Mouse (Mus musculus) cerebral cortex, adult 2 months (tissue): Measurements from ENCODE around the gene Enkd1.

Source experiments
- WGBS: fragments of 180-500 bp; shearing (Covaris S2); methylation state at CpG from one replicate; pipeline ENCODE4 v1.1.7; 2018; 5-methylcytosine and 5-hydroxymethylcytosine counted together

Gene Enkd1

DNA sequence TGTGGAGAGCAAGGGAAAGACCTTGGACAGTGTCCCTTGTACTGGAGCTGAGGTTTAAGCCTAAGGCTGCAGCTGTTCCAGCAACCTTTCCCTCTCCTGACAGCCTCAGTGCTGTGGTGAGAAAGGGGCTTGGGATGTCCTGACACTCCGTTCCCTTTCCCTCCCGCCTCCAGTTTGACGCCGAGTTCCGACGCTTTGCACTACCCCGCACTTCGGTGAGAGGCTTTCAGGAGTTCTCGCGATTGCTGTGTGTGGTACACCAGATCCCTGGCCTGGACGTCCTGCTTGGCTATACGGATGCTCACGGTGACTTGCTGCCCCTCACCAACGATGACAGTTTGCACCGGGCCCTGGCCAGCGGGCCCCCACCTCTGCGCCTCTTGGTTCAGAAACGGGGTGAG lies 6.0 kb downstream of the Enkd1 start:
- 29% methylated on average over 18 of the region's 18 CpGs for WGBS

DNA sequence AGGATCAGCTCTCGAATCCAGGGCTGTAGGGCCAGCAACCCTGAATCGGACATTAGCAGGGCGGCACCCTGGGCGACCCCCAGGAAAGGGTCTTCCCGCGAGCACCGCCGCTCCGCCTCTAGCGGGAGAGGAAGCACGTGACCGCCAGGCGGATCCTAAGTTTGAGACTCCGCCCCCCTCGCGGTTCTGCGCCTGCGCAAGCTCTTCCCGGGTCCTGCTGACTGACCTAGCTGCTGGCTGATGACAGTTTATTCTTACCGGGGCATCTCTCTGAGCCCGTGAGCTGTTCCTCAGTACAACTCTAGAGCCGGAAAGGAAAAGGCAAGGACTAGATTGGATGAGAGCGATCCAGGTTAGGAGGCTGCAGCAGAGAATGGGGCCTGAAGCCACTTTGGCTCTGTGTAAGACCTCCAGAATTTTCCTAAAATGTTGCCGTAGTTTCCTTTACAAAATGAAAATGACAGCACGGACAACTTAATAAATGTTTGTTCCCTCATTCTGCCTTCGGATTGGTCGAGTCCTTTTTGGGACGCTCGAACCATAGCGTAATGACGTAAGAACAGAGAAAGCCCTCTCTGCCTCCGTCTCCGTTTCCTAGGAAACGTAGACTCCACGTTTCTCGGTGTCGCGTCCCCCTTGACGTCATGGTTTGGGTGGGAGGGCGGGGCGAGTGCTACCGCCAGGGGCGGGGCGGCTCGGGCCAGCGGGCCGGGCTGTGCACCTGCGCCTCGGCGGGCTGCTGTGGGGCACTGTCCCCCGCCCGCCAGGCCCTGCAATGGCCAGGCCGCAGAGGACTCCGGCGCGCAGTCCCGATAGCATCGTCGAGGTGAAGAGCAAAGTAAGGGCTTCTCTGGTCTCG lies 6.8 kb downstream of the Enkd1 start, which contains the start of the genes Acd and Pard6a:
Gene Acd (minus strand): TSS at position 137 of the 859 bp plus-strand sequence.
Gene Pard6a (plus strand): TSS at position 183 of the 859 bp plus-strand sequence.
- WGBS = under 1% methylated on average over 60 of the region's 60 CpGs

DNA sequence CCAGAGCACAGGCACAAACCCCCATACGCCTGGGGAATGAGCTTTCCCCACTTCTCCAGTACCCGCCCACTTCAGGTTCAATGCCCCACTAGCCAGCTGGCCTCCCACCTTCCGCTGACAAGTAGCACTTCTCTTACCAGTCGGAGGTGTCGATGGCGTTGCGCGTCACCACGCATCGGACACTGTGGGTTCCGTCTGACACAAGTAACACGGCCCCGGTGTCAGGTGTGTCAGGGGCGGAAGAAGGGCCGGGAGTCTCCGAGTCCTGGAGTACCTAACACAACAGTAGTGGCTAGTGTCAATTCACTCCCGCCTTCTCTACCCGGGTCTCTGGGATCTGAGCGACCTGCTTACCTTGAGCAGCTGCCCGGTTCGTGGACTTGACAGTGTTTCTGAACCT lies 7.4 kb downstream of the Enkd1 start:
- WGBS = under 1% methylated on average over 21 of the region's 21 CpGs

DNA sequence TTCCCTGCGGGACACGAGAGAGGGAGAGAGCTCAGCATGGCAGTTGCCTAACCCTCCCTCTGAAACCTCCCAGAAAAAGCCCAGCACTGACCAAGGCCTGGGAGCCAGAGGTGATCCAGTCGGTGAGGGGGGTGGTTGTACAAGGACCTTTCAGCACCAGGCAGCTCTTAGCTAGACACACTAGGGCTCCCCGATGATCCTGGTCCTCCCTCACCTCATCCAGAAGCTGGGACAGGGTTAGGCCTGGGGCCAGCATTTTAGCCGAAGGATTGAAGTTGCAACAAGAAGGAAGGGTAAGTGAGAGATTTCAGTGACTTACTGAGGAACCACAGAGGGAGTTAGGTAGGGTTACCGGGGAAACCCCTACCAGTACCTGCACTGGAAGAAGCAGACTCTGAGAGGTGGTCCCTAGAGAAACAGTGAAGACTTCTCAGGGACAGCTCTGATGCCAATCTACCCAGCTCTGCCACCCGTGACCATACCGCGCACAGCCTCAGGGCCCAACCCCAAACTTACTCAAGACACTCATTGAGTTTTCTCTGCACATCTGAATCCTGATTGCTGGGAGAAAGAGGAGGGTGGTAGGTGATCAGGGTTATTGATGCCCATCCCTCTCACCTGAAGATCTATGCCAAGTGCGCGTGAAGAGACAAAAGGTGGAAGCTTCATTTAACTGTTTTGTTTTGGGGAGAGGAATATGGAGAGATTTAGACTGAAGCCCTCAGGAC lies 8.4 kb downstream of the Enkd1 start:
- 81% methylated on average over 11 of the region's 11 CpGs for WGBS

DNA sequence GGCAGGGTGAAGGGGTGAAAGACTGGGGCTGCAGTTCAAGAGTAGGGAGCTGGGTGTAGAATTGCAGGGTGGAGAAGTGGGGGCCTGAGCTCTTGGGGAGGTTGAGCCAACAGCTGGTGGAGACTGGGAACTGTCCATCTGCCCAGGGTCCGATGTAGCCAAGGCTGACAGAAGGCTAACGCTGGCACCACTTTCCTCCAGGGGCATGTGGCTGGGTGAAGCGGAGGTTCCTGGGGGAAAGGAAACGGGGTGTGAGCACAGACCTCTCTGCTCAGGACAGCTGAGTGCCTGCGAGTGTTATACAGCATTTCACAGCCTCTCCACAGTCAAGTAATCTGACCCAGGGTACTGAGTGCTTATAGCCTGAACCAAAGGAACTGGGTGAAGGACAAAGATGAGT lies 9.3 kb downstream of the Enkd1 start:
- 72% methylated on average over 5 of the region's 5 CpGs for WGBS

DNA sequence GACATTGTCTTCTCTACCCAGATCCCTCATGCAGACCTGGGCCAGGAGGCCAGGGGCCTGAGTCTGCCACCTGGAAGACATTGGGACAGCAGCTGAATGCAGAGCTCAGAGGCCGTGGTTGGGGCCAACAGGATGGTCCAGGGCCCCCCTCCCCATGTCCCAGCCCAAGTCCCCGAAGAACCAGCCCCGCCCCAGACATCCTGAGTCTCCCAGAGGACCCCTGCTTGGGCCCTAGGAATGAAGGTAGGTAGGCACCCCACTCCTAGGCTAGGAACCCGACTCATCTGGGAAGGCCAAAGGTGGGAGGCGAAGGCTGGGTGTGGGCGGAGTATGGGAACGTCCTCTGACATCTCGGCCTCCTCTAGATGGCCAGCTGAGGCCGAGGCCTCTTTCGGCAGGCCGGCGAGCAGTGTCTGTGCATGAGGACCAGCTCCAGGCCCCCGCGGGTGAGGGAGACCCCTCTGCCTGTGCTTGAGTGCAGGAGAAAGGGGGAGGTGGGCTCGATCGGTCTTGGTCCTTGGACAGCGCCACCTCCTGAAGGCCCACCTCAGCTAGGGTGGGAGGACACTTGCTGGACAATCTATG lies 10.7 kb downstream of the Enkd1 start:
- WGBS = 87% methylated on average over 17 of the region's 17 CpGs

DNA sequence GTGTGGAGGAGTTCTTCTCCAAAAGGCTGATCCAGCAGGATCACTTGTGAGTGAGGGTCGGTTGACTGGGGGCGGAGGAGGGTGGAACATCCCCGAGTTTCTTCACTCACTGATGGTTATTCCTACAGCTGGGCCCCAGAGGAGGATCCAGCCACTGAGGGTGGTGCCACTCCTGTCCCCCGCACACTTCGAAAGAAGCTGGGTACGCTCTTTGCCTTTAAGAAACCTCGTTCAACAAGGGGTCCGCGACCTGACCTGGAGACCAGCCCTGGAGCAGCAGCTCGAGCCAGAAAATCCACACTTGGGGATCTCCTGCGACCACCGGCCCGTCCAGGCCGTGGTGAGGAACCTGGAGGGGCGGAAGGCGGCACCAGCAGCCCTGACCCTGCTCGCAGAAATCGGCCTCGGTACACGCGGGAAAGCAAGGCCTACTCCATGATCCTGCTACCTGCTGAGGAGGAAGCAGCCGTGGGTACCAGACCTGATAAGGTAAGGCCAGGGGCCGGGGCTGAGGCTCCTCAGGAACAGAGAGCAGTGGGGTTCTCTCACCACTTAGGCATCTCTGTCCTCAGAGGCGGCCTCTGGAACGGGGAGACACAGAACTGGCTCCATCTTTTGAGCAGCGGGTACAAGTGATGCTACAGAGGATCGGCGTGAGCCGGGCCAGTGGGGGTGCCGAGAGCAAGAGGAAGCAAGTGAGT lies 12.8 kb downstream of the Enkd1 start:
- 81% methylated on average over 30 of the region's 30 CpGs for WGBS

DNA sequence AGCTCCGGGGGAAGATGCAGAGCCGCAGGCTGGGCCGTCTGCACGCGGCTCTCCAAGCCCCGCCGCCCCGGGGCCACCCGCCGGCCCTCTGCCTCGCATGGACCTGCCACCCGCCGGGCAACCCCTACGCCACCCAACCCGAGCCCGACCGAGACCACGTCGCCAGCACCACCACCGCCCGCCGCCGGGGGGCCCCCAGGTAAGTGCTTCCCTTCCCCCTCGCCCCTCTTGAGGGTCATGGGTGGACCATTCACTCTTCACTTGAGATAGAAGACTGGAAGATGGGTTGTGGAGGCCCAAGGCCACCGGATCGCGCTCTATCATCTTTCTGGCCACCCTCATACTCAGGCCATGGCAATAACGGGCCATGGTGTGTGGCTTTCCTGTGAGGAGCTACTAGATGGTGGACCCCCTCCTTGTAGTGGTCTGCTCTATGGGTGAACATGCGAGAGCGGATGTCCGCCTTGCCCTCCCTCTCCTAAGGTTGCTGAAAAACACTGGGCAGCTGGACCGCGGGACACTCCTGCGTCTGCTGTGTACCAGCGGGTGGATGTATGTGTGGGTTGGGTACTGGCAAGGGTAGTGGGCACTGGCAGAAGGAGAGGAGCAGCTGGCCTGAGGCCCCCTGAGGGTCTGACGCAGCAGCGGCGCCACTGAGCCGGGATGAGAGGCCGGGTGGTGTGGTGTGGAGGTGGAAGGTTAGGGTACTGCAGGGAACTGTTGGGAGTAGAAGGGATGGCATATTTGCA lies 13.8 kb downstream of the Enkd1 start:
- 9% methylated on average over 40 of the region's 40 CpGs for WGBS

DNA sequence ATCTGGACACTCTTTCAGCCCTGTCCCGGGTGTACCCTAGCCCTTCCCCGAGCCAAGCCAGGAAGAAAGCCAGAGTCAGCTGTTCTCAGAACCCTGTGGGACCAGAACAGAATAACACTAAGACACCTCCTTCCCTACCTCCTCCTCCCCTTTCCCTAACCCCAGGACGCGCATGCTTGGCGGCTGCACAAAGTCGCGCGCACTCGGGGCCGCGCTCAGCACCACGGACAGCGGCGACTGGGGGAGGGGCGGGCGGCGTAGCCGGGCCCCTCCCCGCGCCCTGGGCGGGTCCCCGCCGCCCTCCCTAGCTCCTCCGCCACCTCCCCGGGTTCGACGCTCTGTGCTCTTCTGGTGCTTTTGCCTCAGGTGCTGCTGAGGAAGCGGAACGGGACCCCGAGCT lies 14.4 kb downstream of the Enkd1 start:
- 6% methylated on average over 30 of the region's 30 CpGs for WGBS

DNA sequence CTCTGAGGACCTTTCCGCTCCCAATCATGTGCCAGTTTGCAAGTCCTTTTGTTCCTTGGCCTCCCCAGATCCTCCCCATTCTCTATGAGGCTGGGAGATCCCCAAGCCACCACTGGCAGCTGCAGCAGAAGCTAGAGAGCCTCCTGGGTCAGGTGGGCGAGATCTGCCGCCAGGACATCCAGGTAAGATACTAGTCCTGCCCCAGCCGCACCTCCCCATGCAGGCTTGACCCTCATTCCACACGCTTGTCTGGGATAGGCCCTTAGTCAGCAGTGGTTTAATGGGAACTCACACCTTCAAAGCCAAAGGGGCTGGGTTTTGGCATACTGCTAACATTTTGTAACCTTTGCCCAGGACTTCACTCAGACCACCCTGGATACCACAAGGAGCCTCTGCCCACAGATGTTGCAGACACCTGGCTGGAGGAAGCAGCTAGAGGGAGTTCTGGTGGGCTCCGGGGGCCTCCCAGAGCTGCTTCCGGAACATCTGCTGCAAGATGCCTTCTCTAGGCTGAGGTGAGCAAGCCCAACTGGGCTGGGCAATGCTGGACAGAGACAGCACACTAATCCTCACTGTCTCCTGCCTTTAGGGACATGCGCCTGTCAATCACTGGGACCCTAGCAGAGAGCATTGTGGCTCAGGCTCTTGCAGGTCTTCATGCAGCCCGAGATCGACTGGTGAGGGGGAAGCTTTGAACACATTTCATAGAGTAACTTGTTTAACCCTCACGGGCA lies 15.4 kb downstream of the Enkd1 start:
- WGBS = 96% methylated on average over 11 of the region's 11 CpGs

DNA sequence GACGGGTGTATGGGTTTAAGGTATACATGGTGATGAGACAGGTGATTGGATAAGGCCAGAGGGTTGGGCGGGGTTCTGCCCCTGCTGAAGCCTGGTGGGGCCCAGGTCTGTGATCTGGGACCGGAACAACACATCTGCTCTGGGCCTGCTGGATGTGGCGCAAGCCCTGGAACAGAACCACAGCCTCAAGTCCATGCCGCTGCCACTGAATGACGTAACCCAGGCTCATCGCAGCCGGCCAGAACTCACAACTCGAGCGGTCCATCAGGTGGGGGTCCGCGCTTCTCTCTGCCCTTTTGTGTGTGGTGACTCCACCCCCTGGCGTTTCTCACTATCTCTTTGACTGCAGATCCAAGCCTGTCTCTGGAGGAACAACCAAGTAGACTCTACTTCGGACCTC lies 17.0 kb downstream of the Enkd1 start:
- WGBS = 88% methylated on average over 14 of the region's 14 CpGs

DNA sequence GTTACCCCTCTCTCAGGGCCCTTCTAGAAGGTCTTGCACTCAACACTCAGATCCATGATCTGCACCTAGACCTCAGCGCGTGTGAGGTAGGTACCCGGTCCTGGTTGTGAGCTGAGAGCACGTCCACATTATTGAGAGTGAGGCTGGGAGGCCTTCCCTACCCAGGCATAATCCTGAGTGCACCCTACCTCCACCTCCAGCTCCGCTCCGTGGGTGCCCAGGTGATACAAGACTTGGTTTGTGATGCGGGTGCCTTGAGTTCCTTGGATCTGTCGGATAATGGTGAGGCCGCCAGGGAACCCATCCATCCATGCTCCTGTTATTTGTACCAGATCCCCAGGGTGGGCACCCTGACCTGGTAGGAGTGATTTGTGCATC lies 18.0 kb downstream of the Enkd1 start:
- WGBS = 95% methylated on average over 9 of the region's 9 CpGs

DNA sequence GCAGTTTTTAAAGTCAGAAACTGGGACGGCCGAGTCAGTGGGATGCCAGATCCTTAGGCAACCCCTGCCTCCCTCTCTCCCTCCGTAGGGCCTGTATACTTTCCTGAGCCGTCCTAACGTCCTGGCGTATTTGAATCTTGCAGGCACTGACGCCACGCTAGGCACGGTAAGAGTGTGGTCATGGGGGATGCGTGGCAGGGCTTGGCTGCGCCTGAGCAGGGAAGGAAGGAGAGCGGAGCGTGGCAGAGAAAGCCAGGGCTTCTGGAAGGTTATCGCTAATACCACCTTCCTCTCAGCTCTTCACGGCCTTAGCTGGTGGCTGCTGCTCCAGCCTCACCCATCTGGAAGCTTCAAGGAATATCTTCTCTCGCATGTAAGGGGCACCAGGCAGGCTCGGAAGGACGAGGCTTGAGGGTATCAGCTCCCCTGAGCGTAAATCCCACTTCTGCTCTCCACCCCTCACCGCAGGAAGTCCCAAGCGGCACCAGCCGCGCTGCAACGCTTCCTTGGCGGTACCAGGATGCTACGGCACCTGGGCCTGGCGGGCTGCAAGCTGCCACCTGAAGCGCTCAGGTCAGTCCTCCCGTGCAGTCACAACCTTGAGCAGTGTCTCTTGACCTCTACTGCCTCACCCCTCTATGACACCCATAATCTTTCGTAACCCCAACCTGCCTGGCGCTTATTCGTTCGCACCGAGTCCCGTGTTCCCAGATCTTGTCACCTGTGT lies 18.6 kb downstream of the Enkd1 start:
- WGBS = 77% methylated on average over 35 of the region's 35 CpGs

DNA sequence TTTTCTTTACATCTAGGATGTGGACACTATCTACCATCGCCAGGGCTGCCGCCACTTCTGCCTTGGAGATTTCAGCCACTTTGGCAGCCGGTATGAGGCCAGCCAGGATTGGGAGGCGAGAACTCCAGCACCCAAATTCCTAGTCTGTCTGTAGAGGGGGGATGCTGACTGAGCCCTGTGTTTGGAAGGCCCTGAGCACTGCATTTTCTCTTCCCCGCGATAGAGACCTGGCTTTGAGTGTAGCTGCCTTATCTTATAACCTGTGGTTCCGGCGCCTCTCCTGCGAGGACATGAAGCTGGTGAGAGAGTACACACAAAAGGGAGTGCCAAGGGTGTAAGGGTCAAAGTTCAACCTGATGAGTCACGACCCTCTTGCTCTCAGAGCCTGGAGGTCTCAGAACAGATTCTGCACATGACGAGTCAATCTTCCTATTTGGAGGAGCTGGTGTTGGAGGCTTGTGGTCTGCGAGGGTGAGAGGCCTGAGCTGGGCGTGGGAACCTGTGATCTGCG lies 19.7 kb downstream of the Enkd1 start:
- WGBS = 80% methylated on average over 14 of the region's 14 CpGs

DNA sequence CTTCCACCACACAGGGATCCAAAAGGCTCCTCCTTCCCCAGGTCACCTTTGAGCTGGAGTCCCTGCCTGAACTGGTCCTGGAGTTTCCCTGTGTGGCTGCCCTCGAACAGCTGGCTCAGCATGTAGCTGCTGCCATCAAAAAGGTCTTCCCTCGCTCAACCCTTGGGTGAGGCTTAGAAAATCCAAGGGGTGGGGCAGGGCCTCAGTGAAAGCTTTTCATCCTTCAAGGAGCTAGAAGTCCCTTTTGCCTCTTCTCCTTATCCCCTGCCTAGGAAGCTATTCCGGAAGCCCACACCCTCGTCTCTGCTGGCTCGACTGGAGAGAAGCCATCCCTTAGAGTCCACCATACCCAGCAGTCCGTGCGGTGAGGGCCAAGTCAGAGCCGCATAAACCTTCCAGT lies 20.5 kb downstream of the Enkd1 start:
- WGBS = 77% methylated on average over 8 of the region's 8 CpGs

DNA sequence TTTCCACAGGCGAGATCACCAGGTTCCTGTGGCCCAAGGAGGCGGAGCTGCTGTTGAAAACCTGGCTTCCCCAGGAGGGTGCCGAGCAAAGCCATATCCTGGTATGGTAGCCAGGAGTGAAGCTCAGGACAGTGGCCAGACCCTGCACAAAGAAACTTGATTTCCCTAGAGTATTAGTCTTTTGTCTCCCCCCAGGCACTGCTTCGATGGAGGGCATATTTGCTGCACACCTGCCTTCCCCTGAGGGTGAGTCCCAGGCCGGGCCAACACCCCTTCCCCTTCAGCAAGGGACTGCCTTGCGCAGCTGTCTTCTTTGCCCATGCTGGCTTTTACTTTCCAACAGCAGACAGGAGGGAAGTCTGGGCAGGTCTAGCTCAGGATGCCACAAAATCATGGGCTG lies 21.5 kb downstream of the Enkd1 start:
- 67% methylated on average over 6 of the region's 6 CpGs for WGBS

DNA sequence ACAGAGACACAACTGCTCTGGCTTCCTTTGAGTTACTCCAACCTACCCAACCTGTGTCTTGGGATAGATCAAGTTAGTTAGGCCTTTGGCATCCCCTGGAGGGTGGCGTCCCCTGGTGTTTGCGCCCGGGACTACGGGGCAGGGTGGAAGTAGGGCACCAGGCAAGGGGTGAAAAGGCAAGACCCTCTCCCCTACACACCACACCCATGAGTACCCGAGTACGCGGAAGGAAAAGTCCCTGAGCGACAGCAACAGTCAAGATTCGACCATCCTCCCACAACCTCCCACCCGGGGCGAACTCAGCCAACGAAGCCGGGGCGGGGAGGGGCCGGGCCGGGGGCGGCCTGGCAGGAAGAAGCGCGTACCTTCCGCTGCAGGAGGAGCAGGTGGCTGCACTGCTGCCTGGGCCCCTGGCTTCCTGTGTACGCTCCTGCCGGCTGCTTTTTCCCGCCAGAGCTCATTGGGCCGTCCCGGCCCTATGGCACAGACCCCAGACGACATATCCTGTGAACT lies 22.2 kb downstream of the Enkd1 start, which contains the start of gene Carmil2:
Gene Carmil2 (plus strand): TSS at position 479 of the 513 bp plus-strand sequence.
- WGBS = 8% methylated on average over 26 of the region's 26 CpGs

DNA sequence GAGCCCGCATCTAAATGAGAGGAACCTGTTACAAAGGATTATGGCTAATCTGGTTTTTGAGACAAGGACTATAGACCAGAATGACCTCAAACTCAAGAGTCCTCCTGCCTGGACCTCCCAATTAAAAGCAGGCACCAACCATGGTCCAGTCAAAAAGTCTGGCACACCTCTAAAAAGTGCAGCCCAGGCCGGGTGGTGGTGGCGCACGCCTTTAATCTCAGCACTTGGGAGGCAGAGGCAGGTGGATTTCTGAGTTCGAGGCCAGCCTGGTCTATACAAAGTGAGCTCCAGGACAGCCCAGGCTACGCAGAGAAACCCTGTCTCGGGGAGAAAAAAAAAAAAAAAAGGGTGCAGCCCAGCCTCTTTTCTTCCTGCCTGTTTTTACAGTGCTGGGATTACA lies 22.7 kb downstream of the Enkd1 start:
- WGBS = 77% methylated on average over 7 of the region's 7 CpGs

DNA sequence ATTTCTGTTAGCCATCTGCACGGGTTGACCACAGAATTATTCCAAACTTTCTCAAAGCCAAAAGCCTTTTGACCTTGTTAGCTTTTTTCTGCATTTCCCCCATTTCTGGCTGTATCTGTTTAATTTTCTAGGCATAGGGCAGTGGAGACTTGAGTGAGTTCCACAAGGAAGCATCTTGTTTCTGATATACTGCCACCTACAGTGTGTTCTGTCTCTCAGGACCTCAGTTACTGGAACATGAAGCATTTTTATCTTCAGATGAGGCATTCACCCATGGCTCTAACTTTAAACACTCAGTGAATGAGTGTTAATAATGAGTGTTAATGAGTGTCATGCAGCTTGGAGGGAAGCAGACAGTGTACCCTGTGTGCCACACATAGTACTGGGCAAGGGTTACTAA lies 30.1 kb downstream of the Enkd1 start:
- WGBS = 78% methylated on average over 1 of the region's 1 CpGs
